Mouse (Mus musculus): ENCODE measurements at regions not wholly inside any gene's neighbourhood (a gene's known extent, or its start where the extent isn't known, plus 50 kb on each side); places are given as distances from the start of the nearest gene placed in this dataset.

DNA sequence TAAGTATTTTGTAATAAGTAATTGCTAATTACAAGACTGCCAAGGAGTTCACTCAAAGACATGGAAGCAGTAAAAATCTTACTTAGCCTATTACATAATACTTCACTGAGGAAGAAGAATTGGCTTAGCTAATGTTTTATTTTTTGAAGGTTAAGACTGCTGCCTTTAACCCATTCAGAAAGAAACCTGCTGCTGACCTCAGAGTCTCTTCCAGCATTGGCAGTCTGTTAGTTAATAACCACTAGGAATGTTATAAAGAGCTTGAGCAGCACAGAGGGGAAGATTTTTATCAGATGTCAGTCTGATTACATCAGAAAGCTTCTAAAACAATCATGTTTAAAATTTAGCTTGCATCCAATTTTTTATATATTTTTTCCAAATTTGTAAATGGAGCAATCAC, 94.9 kb upstream of the Nox4 start:
- no peak for TF ChIP-seq CTCF (IDR thresholded peaks at IDR 0.05; ENCODE audit: low read depth, low read length)
- TF ChIP-seq POLR2A (IDR thresholded peaks at IDR 0.05; ENCODE audit: extremely low read depth, insufficient read depth, low read length): no peak
